Mouse (Mus musculus) kidney, embryonic 15.5 days (tissue): ENCODE measurements around the gene Cd47. TPM values are rescaled to one million over a fixed set of nuclear protein-coding genes. Genes with fewer than 3 reads are reported as not detected.

ENCODE experiments used
- ATAC-seq: fragments of 200-750 bp; cut with Nextera tagmentation; replicated peaks from 2 replicates; pipeline ENCODE4 v1.8.0; 2017; ENCODE audit warnings: moderate TSS enrichment; ENCODE audit not compliant: low FRiP score
- H3K27ac ChIP-seq: fragments of 300-500 bp; sonication (generic); 2 replicates; pipeline ENCODE4 v1.5.1; 2015; ENCODE audit warnings: mild to moderate bottlenecking, inconsistent platforms
- H3K27me3 ChIP-seq: fragments of 300-500 bp; sonication (generic); 2 replicates; pipeline ENCODE4 v1.6.1; 2015; ENCODE audit warnings: inconsistent platforms
- H3K36me3 ChIP-seq: fragments of 300-500 bp; sonication (generic); 2 replicates; pipeline ENCODE4 v1.6.1; 2015; ENCODE audit warnings: inconsistent platforms
- H3K4me1 ChIP-seq: fragments of 300-500 bp; sonication (generic); 2 replicates; pipeline ENCODE4 v1.6.1; 2015; ENCODE audit warnings: inconsistent platforms
- H3K4me2 ChIP-seq: fragments of 300-500 bp; sonication (generic); 2 replicates; pipeline ENCODE4 v1.6.1; 2015; ENCODE audit warnings: moderate library complexity, mild to moderate bottlenecking, inconsistent platforms
- H3K4me3 ChIP-seq: fragments of 300-500 bp; sonication (generic); replicated peaks from 2 replicates; pipeline ENCODE4 v1.5.1; 2015; ENCODE audit warnings: mild to moderate bottlenecking, inconsistent platforms
- H3K9ac ChIP-seq: fragments of 300-500 bp; sonication (generic); 2 replicates; pipeline ENCODE4 v1.6.1; 2015; ENCODE audit warnings: mild to moderate bottlenecking, inconsistent platforms
- H3K9me3 ChIP-seq: fragments of 300-500 bp; sonication (generic); replicated peaks from 2 replicates; pipeline ENCODE4 v1.6.1; 2016; ENCODE audit warnings: inconsistent platforms
- WGBS: fragments of 180-500 bp; shearing (Covaris S2); methylation state at CpG from one replicate; pipeline ENCODE4 v1.1.7; 2015; ENCODE audit warnings: mixed read lengths; 5-methylcytosine and 5-hydroxymethylcytosine counted together
- polyA plus RNA-seq: library from polyadenylated mRNA; unstranded; fragments of >200 nt; fragmentation: Nextera tagmentation; extraction: Ambion mirVana; gene quantifications from 2 replicates; pipeline ENCODE4 v1.2.1, GENCODE M21; 2015

Gene Cd47
- polyA plus RNA-seq, 1 experiment from 2014 or later = 78.3 TPM

GRCm38 (mm10) chr16:49906940-49907339 is 106.6 kb downstream of the Cd47 start:
- H3K4me2 ChIP-seq = no peak overlapping the region
- no peak for ATAC-seq
- WGBS = 87% methylated on average over 2 of the region's 2 CpGs
- H3K9me3 ChIP-seq = no peaks in the 10 kb centered on the region
- H3K4me1 ChIP-seq = 0 out of 2 replicates have a peak, but pooled peaks cover 5% of the 10 kb centered on the region
- H3K27ac ChIP-seq = no peak overlapping the region
- H3K27me3 ChIP-seq = no peaks in the 10 kb centered on the region
- H3K9ac ChIP-seq = no peak overlapping the region
- H3K36me3 ChIP-seq = peaks cover 24% of the 10 kb centered on the region; the same call in 1 of the 2 replicates
- H3K4me3 ChIP-seq = no peak overlapping the region

DNA sequence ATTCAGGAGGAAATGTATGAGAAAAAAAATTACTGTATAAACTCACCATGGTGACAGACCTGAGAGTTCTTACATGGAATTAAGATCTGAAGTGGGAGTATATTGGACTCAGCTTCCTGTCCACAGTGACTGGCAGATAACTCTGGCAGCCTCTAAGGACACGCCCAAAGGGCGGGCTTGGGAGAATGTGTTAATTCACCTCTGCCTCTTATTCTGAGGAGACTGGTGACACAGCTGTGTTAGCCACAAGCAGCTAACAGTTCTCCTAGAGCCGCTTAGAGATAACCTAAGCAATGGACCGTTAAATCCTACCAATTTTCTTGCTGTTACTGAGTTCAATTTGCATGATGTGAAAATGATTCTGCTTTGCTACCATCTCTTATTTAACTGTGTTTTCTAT is 107.0 kb downstream of the Cd47 start:
- Histone ChIP-seq H3K9ac (no peak overlapping the region), H3K36me3 (peaks cover 23% of the 10 kb centered on the region; the same call in 1 of the 2 replicates), H3K4me1 (0 out of 2 replicates have a peak, but pooled peaks cover 5% of the 10 kb centered on the region), H3K27ac (no peak overlapping the region), H3K4me2 (no peak overlapping the region), H3K27me3 (no peaks in the 10 kb centered on the region), H3K9me3 (no peaks in the 10 kb centered on the region), H3K4me3 (no peak overlapping the region)
- ATAC-seq = peak; percentile 74; the same call in 1 of the 2 replicates
- 41% methylated on average over 4 of the region's 4 CpGs for WGBS

- H3K9me3 ChIP-seq = no peaks in the 10 kb centered on the region
- H3K9ac ChIP-seq = no peak overlapping the region
- 65% methylated on average over 8 of the region's 8 CpGs for WGBS
- ATAC-seq = no peak
- H3K27me3 ChIP-seq = no peaks in the 10 kb centered on the region
- no peak overlapping the region for H3K4me3 ChIP-seq
- 0 out of 2 replicates have a peak, but pooled peaks cover 5% of the 10 kb centered on the region for H3K4me1 ChIP-seq
- no peak overlapping the region for H3K4me2 ChIP-seq
- H3K36me3 ChIP-seq = peaks cover 6% of the 10 kb centered on the region; the same call in 1 of the 2 replicates
- H3K27ac ChIP-seq = no peak overlapping the region
Measured at GRCm38 (mm10) chr16:49909536-49909935, 109.2 kb downstream of the Cd47 start.

GRCm38 (mm10) chr16:49914094-49914493 is 113.8 kb downstream of the Cd47 start:
- Histone ChIP-seq H3K36me3 (peaks cover 6% of the 10 kb centered on the region; the same call in 1 of the 2 replicates), H3K9me3 (no peaks in the 10 kb centered on the region), H3K27ac (no peak overlapping the region), H3K27me3 (no peaks in the 10 kb centered on the region), H3K4me1 (0 out of 2 replicates have a peak, but pooled peaks cover 5% of the 10 kb centered on the region), H3K4me3 (no peak overlapping the region), H3K4me2 (no peak overlapping the region), H3K9ac (no peak overlapping the region)
- ATAC-seq = no peak
- WGBS = 83% methylated on average over 2 of the region's 2 CpGs

DNA sequence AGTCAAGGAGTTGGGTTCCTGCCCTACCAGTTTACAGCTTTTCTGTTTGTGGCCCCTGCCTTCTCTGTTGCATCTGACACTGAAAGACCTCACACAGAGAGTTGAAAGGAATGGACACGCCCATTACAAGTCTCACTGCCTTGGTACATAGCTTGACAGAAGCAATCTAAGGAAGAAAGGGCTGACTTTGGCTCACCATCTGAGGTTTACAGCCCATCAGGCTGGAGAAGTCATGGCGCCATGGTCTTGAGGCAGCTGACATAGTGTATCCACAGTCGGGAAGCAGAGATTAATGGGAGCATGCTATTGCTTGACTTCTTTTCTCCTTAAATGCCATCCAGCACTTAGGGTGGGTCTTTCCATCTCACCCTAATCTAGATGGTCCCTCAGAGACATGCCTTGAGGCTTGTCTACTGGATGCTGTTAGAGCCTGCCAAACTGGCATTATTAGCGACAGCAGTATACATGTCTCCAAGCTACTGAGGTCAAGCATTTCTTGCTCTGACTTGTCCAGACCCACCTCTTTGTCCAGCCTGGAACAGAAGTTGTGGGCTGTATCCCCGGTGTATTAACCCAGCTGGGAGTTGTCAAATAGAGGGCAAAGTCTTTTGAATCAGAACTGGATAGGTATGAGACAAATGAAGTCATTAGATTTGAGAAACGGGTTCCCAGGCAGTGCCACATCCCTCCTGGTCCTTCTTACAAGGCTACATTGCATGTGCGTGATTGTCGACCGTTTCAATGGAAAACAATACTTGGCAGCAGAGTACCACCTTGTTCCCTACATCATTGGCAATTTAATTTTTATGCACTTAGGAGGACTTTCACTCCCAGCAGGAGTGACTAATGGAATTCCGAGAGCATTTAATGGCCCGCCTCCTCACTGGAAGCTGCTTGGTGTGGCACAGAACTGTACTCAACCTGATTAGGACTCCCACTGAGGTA is 115.5 kb downstream of the Cd47 start:
- no peaks in the 10 kb centered on the region for H3K4me1 ChIP-seq
- 77% methylated on average over 11 of the region's 11 CpGs for whole genome bisulfite sequencing
- H3K36me3 ChIP-seq = peaks cover 6% of the 10 kb centered on the region; the same call in 1 of the 2 replicates
- no peak overlapping the region for H3K27ac ChIP-seq
- no peaks in the 10 kb centered on the region for H3K27me3 ChIP-seq
- H3K9me3 ChIP-seq = no peaks in the 10 kb centered on the region
- no peak for ATAC-seq
- no peak overlapping the region for H3K9ac ChIP-seq
- H3K4me3 ChIP-seq = no peak overlapping the region
- no peak overlapping the region for H3K4me2 ChIP-seq

- H3K9me3 ChIP-seq = no peaks in the 10 kb centered on the region
- H3K36me3 ChIP-seq = no peaks in the 10 kb centered on the region
- no peak overlapping the region for H3K27ac ChIP-seq
- no peak overlapping the region for H3K9ac ChIP-seq
- H3K27me3 ChIP-seq = no peaks in the 10 kb centered on the region
- H3K4me1 ChIP-seq = peaks cover 12% of the 10 kb centered on the region
- H3K4me2 ChIP-seq = no peak overlapping the region
- H3K4me3 ChIP-seq = no peak overlapping the region
- no peak for ATAC-seq
- WGBS = 75% methylated on average over 10 of the region's 10 CpGs
Measured at GRCm38 (mm10) chr16:49920191-49920590, 119.9 kb downstream of the Cd47 start.

DNA sequence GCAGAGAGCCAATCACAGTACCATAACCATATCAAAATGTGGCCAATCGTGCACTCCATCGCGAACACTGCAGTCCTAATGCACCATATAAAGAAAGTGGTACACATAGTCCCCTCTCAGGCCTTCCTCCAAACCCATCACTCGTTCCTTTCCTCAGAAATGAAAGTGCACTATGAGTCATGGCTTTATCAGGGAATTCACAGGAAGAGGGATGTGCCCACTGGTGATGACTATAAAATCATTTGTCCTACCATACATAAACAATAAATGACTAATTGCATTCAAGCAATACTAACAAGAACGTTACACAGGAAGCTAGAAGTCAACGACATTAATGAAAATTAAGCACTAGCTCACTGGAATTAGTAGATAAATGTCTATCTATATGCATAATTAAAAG is 121.3 kb downstream of the Cd47 start:
- H3K9ac ChIP-seq = no peak overlapping the region
- peaks cover 12% of the 10 kb centered on the region for H3K4me1 ChIP-seq
- H3K4me3 ChIP-seq = no peak overlapping the region
- ATAC-seq = no peak
- no peaks in the 10 kb centered on the region for H3K27me3 ChIP-seq
- no peaks in the 10 kb centered on the region for H3K9me3 ChIP-seq
- H3K27ac ChIP-seq = no peak overlapping the region
- 73% methylated on average over 6 of the region's 6 CpGs for WGBS
- H3K36me3 ChIP-seq = no peaks in the 10 kb centered on the region
- H3K4me2 ChIP-seq = no peak overlapping the region

- H3K4me2 ChIP-seq = no peak overlapping the region
- H3K36me3 ChIP-seq = no peaks in the 10 kb centered on the region
- no peaks in the 10 kb centered on the region for H3K9me3 ChIP-seq
- no peak for ATAC-seq
- H3K4me3 ChIP-seq = no peak overlapping the region
- 72% methylated on average over 11 of the region's 11 CpGs for WGBS
- peaks cover 12% of the 10 kb centered on the region for H3K4me1 ChIP-seq
- H3K27ac ChIP-seq = no peak overlapping the region
- H3K27me3 ChIP-seq = no peaks in the 10 kb centered on the region
- no peak overlapping the region for H3K9ac ChIP-seq
Measured at GRCm38 (mm10) chr16:49922098-49922497, 121.8 kb downstream of the Cd47 start.

GRCm38 (mm10) chr16:49923720-49924119 is 123.4 kb downstream of the Cd47 start:
- Histone ChIP-seq H3K4me3 (no peak overlapping the region), H3K4me1 (peaks cover 12% of the 10 kb centered on the region), H3K9ac (no peak overlapping the region), H3K27me3 (no peaks in the 10 kb centered on the region), H3K4me2 (no peak overlapping the region), H3K27ac (no peak overlapping the region), H3K9me3 (no peaks in the 10 kb centered on the region), H3K36me3 (no peaks in the 10 kb centered on the region)
- ATAC-seq = no peak
- 31% methylated on average over 9 of the region's 9 CpGs for WGBS

DNA sequence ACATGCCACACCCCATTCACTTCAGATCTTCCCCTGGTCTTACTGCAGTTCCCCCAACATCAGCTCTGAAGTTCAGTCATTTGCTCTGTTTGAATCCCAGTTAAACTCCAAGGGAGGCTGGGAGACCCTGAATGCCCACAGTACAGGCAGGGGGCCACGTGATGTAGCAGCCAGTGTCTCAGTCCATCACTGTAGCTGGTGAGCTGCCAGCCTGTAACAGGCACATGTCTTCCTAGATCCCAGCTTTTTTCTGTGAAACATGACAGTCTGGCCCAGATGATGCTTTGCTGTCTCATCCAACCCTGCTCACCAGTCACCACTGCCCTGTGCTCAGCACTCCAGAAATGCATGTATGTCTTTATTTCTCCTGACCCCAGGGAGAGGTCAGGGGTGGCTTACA is 124.6 kb downstream of the Cd47 start:
- H3K4me3 ChIP-seq = no peak overlapping the region
- no peak overlapping the region for H3K4me2 ChIP-seq
- no peak overlapping the region for H3K9ac ChIP-seq
- no peak for ATAC-seq
- H3K36me3 ChIP-seq = no peaks in the 10 kb centered on the region
- H3K4me1 ChIP-seq = peaks cover 12% of the 10 kb centered on the region
- WGBS = 78% methylated on average over 1 of the region's 1 CpGs
- H3K9me3 ChIP-seq = no peaks in the 10 kb centered on the region
- H3K27me3 ChIP-seq = no peaks in the 10 kb centered on the region
- no peak overlapping the region for H3K27ac ChIP-seq

- Histone ChIP-seq H3K36me3 (no peaks in the 10 kb centered on the region), H3K27me3 (no peaks in the 10 kb centered on the region), H3K27ac (no peak overlapping the region), H3K9me3 (no peaks in the 10 kb centered on the region), H3K4me3 (no peak overlapping the region), H3K9ac (no peak overlapping the region), H3K4me1 (peaks cover 19% of the 10 kb centered on the region), H3K4me2 (no peak overlapping the region)
- ATAC-seq = no peak
- 41% methylated on average over 5 of the region's 5 CpGs for WGBS
Measured at GRCm38 (mm10) chr16:49933274-49933673, 132.9 kb downstream of the Cd47 start.

DNA sequence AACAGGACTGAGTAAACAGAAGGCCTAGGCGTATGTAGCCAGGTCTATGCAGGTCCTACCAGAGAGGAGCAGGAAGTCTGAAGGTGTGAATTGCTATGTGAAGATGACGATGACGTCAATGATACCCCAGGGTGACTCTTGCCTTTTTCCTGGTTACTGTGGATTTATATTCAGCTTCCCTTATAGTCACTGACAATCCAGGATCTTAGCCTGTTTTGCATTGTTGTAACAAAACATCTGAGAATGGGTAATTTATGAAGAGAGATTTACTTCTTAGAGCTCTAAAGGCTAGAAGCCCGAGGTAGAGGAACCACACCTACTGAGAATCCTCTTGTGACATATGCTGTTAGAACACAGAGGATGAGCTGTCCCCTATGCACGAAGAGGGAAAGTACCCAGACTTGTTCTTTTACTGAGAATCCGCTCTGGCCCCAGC is 135.7 kb downstream of the Cd47 start:
- no peak for ATAC-seq
- 77% methylated on average over 6 of the region's 6 CpGs for WGBS
- no peak overlapping the region for H3K4me3 ChIP-seq
- H3K9ac ChIP-seq = no peak overlapping the region
- no peak overlapping the region for H3K4me2 ChIP-seq
- H3K4me1 ChIP-seq = peaks cover 19% of the 10 kb centered on the region
- H3K36me3 ChIP-seq = no peaks in the 10 kb centered on the region
- no peaks in the 10 kb centered on the region for H3K9me3 ChIP-seq
- H3K27me3 ChIP-seq = no peaks in the 10 kb centered on the region
- H3K27ac ChIP-seq = no peak overlapping the region
